Comparison of ENCODE assay signal across 14 mouse cellular contexts in genomic region chr9:103628861-103629469, GRCm38 (mm10).
DNase-seq lines count a peak whose midpoint lies in the region; ATAC-seq lines count a peak whose summit lies in the region.
"Had no signal": no experiment of that assay in that cellular context is flagged by ENCODE, and none has a peak within 500 bp of the region (broad histone marks: within the 10 kb centered on the region; RNA-seq: fewer than 3 reads in every experiment).

No protein-coding gene starts in this region.

- H3K9me3 ChIP-seq in forebrain, embryonic 13.5 days (replicated peaks), result no peaks in the 10 kb centered on the region
- no peaks in the 10 kb centered on the region for H3K9me3 ChIP-seq in forebrain, embryonic 16.5 days (ENCODE audit: control insufficient read depth, low read length)
- no peaks in the 10 kb centered on the region for H3K9me3 ChIP-seq in heart, embryonic 16.5 days (replicated peaks; ENCODE audit: control insufficient read depth, low read length)
- H3K9me3 ChIP-seq in neural tube, embryonic 14.5 days (ENCODE audit: control insufficient read depth, low read length), result no peaks in the 10 kb centered on the region
- H3K9me3 ChIP-seq: lung, embryonic 15.5 days had no signal

- H3K4me3 ChIP-seq in forebrain, embryonic 13.5 days, result no peak overlapping the region
- no peak overlapping the region for H3K4me3 ChIP-seq in forebrain, embryonic 16.5 days (replicated peaks; ENCODE audit: low read length)
- H3K4me3 ChIP-seq in heart, embryonic 16.5 days (ENCODE audit: low read length), result no peak overlapping the region
- H3K4me3 ChIP-seq in neural tube, embryonic 14.5 days (ENCODE audit: low read depth, low read length), result no peak overlapping the region
- H3K4me3 ChIP-seq: lung, embryonic 15.5 days had no signal

- no peak for ATAC-seq in forebrain, embryonic 13.5 days
- ATAC-seq in forebrain, embryonic 16.5 days, result no peak
- no peak for ATAC-seq in heart, embryonic 16.5 days (replicated peaks; ENCODE audit: extremely low read depth, insufficient read depth, low FRiP score)
- ATAC-seq in neural tube, embryonic 14.5 days (ENCODE audit: low read depth), result 0 out of 2 replicates have a peak, but pooled peaks have one; percentile 14

- H3K27me3 ChIP-seq in forebrain, embryonic 13.5 days, result no peaks in the 10 kb centered on the region
- no peaks in the 10 kb centered on the region for H3K27me3 ChIP-seq in forebrain, embryonic 16.5 days (replicated peaks; ENCODE audit: control insufficient read depth, insufficient read depth, low read length)
- no peaks in the 10 kb centered on the region for H3K27me3 ChIP-seq in heart, embryonic 16.5 days (ENCODE audit: control insufficient read depth, insufficient read depth, low read length)
- no peaks in the 10 kb centered on the region for H3K27me3 ChIP-seq in neural tube, embryonic 14.5 days (ENCODE audit: control insufficient read depth, insufficient read depth, low read length)
- H3K27me3 ChIP-seq: lung, embryonic 15.5 days had no signal

- no peak overlapping the region for H3K9ac ChIP-seq in forebrain, embryonic 13.5 days
- no peak overlapping the region for H3K9ac ChIP-seq in forebrain, embryonic 16.5 days (replicated peaks; ENCODE audit: low read depth, low read length)
- no peak overlapping the region for H3K9ac ChIP-seq in heart, embryonic 16.5 days (ENCODE audit: low read length)
- H3K9ac ChIP-seq in neural tube, embryonic 14.5 days (replicated peaks; ENCODE audit: low read depth, low read length), result no peak overlapping the region
- H3K9ac ChIP-seq: lung, embryonic 15.5 days had no signal

- peaks cover 18% of the 10 kb centered on the region for H3K4me1 ChIP-seq in forebrain, embryonic 13.5 days
- H3K4me1 ChIP-seq in forebrain, embryonic 16.5 days (replicated peaks; ENCODE audit: control insufficient read depth, insufficient read depth, low read length), result peaks cover 11% of the 10 kb centered on the region
- peaks cover 11% of the 10 kb centered on the region; the same call in 1 of the 2 replicates for H3K4me1 ChIP-seq in heart, embryonic 16.5 days (ENCODE audit: control insufficient read depth, insufficient read depth, low read length)
- peaks cover 14% of the 10 kb centered on the region for H3K4me1 ChIP-seq in neural tube, embryonic 14.5 days (ENCODE audit: control insufficient read depth, insufficient read depth, low read length)
- H3K4me1 ChIP-seq: lung, embryonic 15.5 days had no signal

- DNase-seq in heart, adult 9 months (ENCODE audit: low spot score in 2 of 2), result no peak
- DNase-seq in neural tube, embryonic 10.5 days (ENCODE audit: extremely low spot score, low spot score), result no peak
- no peak for DNase-seq in layer of hippocampus, postnatal 36 days
- DNase-seq: cerebellum, adult 11-12 months; gastrocnemius, postnatal 25 days; kidney, adult 18-20 months; kidney, postnatal 4 days; right cerebral cortex, postnatal 25 days; thymus, postnatal 25 days had no signal

- no peak overlapping the region for H3K4me2 ChIP-seq in forebrain, embryonic 13.5 days
- H3K4me2 ChIP-seq in forebrain, embryonic 16.5 days (ENCODE audit: low read length), result no peak overlapping the region
- H3K4me2 ChIP-seq in heart, embryonic 16.5 days (ENCODE audit: low read depth, low read length), result no peak overlapping the region
- no peak overlapping the region for H3K4me2 ChIP-seq in neural tube, embryonic 14.5 days (ENCODE audit: low read depth, low read length)
- H3K4me2 ChIP-seq: lung, embryonic 15.5 days had no signal

- 12% methylated on average over 9 of the region's 9 CpGs for WGBS in forebrain, embryonic 13.5 days
- WGBS in forebrain, embryonic 16.5 days, result 6% methylated on average over 9 of the region's 9 CpGs
- 55% methylated on average over 9 of the region's 9 CpGs for WGBS in heart, embryonic 16.5 days
- WGBS in neural tube, embryonic 14.5 days, result 10% methylated on average over 9 of the region's 9 CpGs

- no peaks in the 10 kb centered on the region for H3K36me3 ChIP-seq in forebrain, embryonic 13.5 days (ENCODE audit: poor library complexity, severe bottlenecking)
- H3K36me3 ChIP-seq in forebrain, embryonic 16.5 days (ENCODE audit: control insufficient read depth, insufficient read depth), result no peaks in the 10 kb centered on the region
- no peaks in the 10 kb centered on the region for H3K36me3 ChIP-seq in heart, embryonic 16.5 days (ENCODE audit: control insufficient read depth, insufficient read depth)
- no peaks in the 10 kb centered on the region for H3K36me3 ChIP-seq in neural tube, embryonic 14.5 days (ENCODE audit: control insufficient read depth, insufficient read depth, low read length)
- H3K36me3 ChIP-seq: lung, embryonic 15.5 days had no signal

- peak overlapping the region; percentile 20; the same call in 1 of the 2 replicates for H3K27ac ChIP-seq in forebrain, embryonic 13.5 days
- no peak overlapping the region; the same call in 1 of the 2 replicates for H3K27ac ChIP-seq in forebrain, embryonic 16.5 days (ENCODE audit: low read length)
- 0 out of 2 replicates have a peak overlapping the region, but pooled peaks have one; percentile 12 for H3K27ac ChIP-seq in heart, embryonic 16.5 days (ENCODE audit: low read length)
- H3K27ac ChIP-seq in neural tube, embryonic 14.5 days (ENCODE audit: low read depth, low read length), result no peak overlapping the region
- H3K27ac ChIP-seq: lung, embryonic 15.5 days had no signal

Comparison
In these comparisons a context has a peak if more than half of its experiments do, and no peak if none do; other contexts are left out.
1. H3K27ac ChIP-seq: peak in forebrain, embryonic 13.5 days (single experiment) and heart, embryonic 16.5 days (single experiment); none in forebrain, embryonic 16.5 days (single experiment) and neural tube, embryonic 14.5 days (single experiment).